ENCODE assay signal across 9 mouse cellular contexts in the genomic region with DNA sequence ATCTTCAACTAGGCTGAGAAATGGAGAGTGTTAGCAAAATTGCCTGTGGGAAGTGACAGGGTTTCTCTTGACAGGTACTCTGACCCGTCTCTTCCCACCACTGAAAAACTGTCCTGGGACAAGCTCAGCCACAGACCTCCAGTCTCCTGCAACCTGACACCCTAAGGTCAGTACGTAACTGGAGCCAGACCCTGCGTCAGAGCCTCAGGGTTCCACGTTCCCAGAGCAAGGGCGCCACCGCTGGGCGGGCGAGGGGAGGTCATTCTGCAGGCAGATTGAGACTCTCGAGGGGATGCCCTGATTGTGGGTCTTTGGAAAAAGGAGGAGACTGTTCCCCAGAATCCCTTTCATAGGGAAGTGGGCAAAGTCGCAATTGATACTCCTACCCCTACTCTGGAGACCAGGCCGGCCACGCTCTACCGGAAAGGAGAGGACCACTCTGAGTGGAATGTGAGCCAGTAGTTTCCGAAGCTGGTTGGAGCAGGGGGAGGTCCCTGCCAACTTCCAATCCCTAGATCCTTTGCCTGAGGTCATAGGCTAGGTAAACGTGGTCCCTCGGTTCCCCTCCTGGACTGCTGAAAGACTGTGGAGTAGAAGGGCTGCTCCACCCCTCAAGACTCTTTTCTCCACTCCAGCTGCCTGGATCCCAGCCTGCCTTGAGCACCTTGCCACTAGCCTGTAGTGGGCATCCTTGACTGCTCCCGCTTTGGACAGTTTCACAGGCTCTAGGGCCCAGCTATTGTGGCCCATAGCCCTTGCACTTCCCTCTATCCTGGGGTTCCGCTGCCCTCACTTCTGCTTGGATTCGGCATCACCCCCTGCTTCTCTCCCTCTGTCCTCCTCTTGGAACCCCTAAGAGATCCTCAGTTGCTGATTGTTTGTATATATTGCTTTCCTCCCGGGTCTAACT.
DNase-seq lines count a peak whose midpoint lies in the region; ATAC-seq and TF ChIP-seq lines count a peak whose summit lies in the region.
"Had no signal": no experiment of that assay in that cellular context is flagged by ENCODE, and none has a peak within 500 bp of the region (broad histone marks: within the 10 kb centered on the region; RNA-seq: fewer than 3 reads in every experiment).

No protein-coding gene starts in this region.

- H3K27ac ChIP-seq in forebrain, embryonic 11.5 days (ENCODE audit: low read depth, low read length), result no peak overlapping the region
- no peak overlapping the region for H3K27ac ChIP-seq in forebrain, embryonic 15.5 days (replicated peaks)
- H3K27ac ChIP-seq in ES-Bruce4 (ENCODE audit: insufficient read depth, low read length), result no peak overlapping the region
- no peak overlapping the region for H3K27ac ChIP-seq in embryonic facial prominence, embryonic 11.5 days (replicated peaks; ENCODE audit: low read depth, low read length)
- H3K27ac ChIP-seq in heart, embryonic 15.5 days, result no peak overlapping the region
- peak overlapping the region; percentile 50; the same call in 1 of the 2 replicates for H3K27ac ChIP-seq in limb, embryonic 10.5 days
- no peak overlapping the region for H3K27ac ChIP-seq in neural tube, embryonic 11.5 days (ENCODE audit: low read depth, low read length)

- H3K9ac ChIP-seq in forebrain, embryonic 11.5 days (ENCODE audit: low read length), result no peak overlapping the region
- H3K9ac ChIP-seq in forebrain, embryonic 15.5 days (replicated peaks), result no peak overlapping the region
- no peak overlapping the region for H3K9ac ChIP-seq in ES-Bruce4 (ENCODE audit: low read depth, poor library complexity, severe bottlenecking)
- H3K9ac ChIP-seq in embryonic facial prominence, embryonic 11.5 days (replicated peaks; ENCODE audit: low read length), result no peak overlapping the region
- no peak overlapping the region for H3K9ac ChIP-seq in heart, embryonic 15.5 days
- H3K9ac ChIP-seq in neural tube, embryonic 11.5 days (ENCODE audit: low read length), result peak overlapping the region; percentile 18; the same call in 1 of the 2 replicates

- no peaks in the 10 kb centered on the region for H3K9me3 ChIP-seq in forebrain, embryonic 11.5 days (ENCODE audit: control insufficient read depth, low read length)
- H3K9me3 ChIP-seq in forebrain, embryonic 15.5 days, result no peaks in the 10 kb centered on the region
- H3K9me3 ChIP-seq in ES-Bruce4 (replicated peaks; ENCODE audit: control insufficient read depth, insufficient read depth, low read length, poor library complexity, severe bottlenecking), result no peaks in the 10 kb centered on the region
- H3K9me3 ChIP-seq in embryonic facial prominence, embryonic 11.5 days (replicated peaks; ENCODE audit: control insufficient read depth, low read length), result no peaks in the 10 kb centered on the region
- H3K9me3 ChIP-seq in heart, embryonic 15.5 days (replicated peaks), result no peaks in the 10 kb centered on the region
- no peaks in the 10 kb centered on the region for H3K9me3 ChIP-seq in limb, embryonic 10.5 days (replicated peaks)
- H3K9me3 ChIP-seq in neural tube, embryonic 11.5 days (ENCODE audit: control insufficient read depth, low read length), result no peaks in the 10 kb centered on the region

- no peak for TF ChIP-seq POLR2A in ES-Bruce4 (IDR thresholded peaks at IDR 0.05; ENCODE audit: insufficient read depth, low read length)

- no peaks in the 10 kb centered on the region for H3K4me1 ChIP-seq in forebrain, embryonic 11.5 days (replicated peaks; ENCODE audit: control insufficient read depth, insufficient read depth, low read length)
- H3K4me1 ChIP-seq in forebrain, embryonic 15.5 days, result no peaks in the 10 kb centered on the region
- H3K4me1 ChIP-seq in ES-Bruce4 (ENCODE audit: control insufficient read depth, insufficient read depth, low read length), result no peaks in the 10 kb centered on the region
- H3K4me1 ChIP-seq in embryonic facial prominence, embryonic 11.5 days (ENCODE audit: control insufficient read depth, insufficient read depth, low read length), result no peaks in the 10 kb centered on the region
- H3K4me1 ChIP-seq in heart, embryonic 15.5 days (replicated peaks), result no peaks in the 10 kb centered on the region
- peaks cover 11% of the 10 kb centered on the region for H3K4me1 ChIP-seq in limb, embryonic 10.5 days
- peaks cover 3% of the 10 kb centered on the region; the same call in 1 of the 2 replicates for H3K4me1 ChIP-seq in neural tube, embryonic 11.5 days (ENCODE audit: control insufficient read depth, insufficient read depth, low read length)

- no peaks in the 10 kb centered on the region for H3K36me3 ChIP-seq in forebrain, embryonic 11.5 days (ENCODE audit: control insufficient read depth, insufficient read depth, low read length)
- no peaks in the 10 kb centered on the region for H3K36me3 ChIP-seq in forebrain, embryonic 15.5 days
- H3K36me3 ChIP-seq in ES-Bruce4 (ENCODE audit: control insufficient read depth, insufficient read depth, low read length, poor library complexity, severe bottlenecking), result no peaks in the 10 kb centered on the region
- no peaks in the 10 kb centered on the region for H3K36me3 ChIP-seq in embryonic facial prominence, embryonic 11.5 days (replicated peaks; ENCODE audit: control insufficient read depth, insufficient read depth, low read depth, low read length)
- no peaks in the 10 kb centered on the region for H3K36me3 ChIP-seq in heart, embryonic 15.5 days
- H3K36me3 ChIP-seq in limb, embryonic 10.5 days, result no peaks in the 10 kb centered on the region
- H3K36me3 ChIP-seq in neural tube, embryonic 11.5 days (ENCODE audit: control insufficient read depth, insufficient read depth, low read length), result no peaks in the 10 kb centered on the region
- H3K36me3 ChIP-seq: G1E had no signal

- H3K4me2 ChIP-seq in forebrain, embryonic 11.5 days (ENCODE audit: low read depth, low read length, severe bottlenecking), result 0 out of 2 replicates have a peak overlapping the region, but pooled peaks have one; percentile 18
- H3K4me2 ChIP-seq in forebrain, embryonic 15.5 days (replicated peaks), result no peak overlapping the region
- H3K4me2 ChIP-seq in embryonic facial prominence, embryonic 11.5 days (ENCODE audit: low read depth, low read length), result no peak overlapping the region; the same call in 1 of the 2 replicates
- H3K4me2 ChIP-seq in heart, embryonic 15.5 days, result peak overlapping the region; percentile 44
- 0 out of 2 replicates have a peak overlapping the region, but pooled peaks have one; percentile 14 for H3K4me2 ChIP-seq in neural tube, embryonic 11.5 days (ENCODE audit: low read depth)

- WGBS in forebrain, embryonic 11.5 days, result 18% methylated on average over 20 of the region's 20 CpGs
- WGBS in forebrain, embryonic 15.5 days, result 16% methylated on average over 20 of the region's 20 CpGs
- WGBS in embryonic facial prominence, embryonic 11.5 days, result 14% methylated on average over 20 of the region's 20 CpGs
- 14% methylated on average over 20 of the region's 20 CpGs for WGBS in heart, embryonic 15.5 days
- 16% methylated on average over 20 of the region's 20 CpGs for WGBS in limb, embryonic 10.5 days
- WGBS in neural tube, embryonic 11.5 days, result 20% methylated on average over 20 of the region's 20 CpGs

- no peak for TF ChIP-seq EP300 in ES-Bruce4 (IDR thresholded peaks at IDR 0.05; ENCODE audit: insufficient read depth, low read depth, low read length)

- DNase-seq in forebrain, embryonic 11.5 days (ENCODE audit: low spot score), result peak; percentile 84
- peak; percentile 89 for DNase-seq in embryonic facial prominence, embryonic 11.5 days (ENCODE audit: low spot score)
- peak; percentile 89 for DNase-seq in limb, embryonic 10.5 days (ENCODE audit: low spot score)
- peak; percentile 77 for DNase-seq in neural tube, embryonic 11.5 days (ENCODE audit: low spot score)
- DNase-seq in layer of hippocampus, adult 9-11 months, result no peak

- H3K27me3 ChIP-seq in forebrain, embryonic 11.5 days (ENCODE audit: control insufficient read depth, insufficient read depth, low read length), result no peaks in the 10 kb centered on the region
- no peaks in the 10 kb centered on the region for H3K27me3 ChIP-seq in forebrain, embryonic 15.5 days
- no peaks in the 10 kb centered on the region for H3K27me3 ChIP-seq in ES-Bruce4 (ENCODE audit: control insufficient read depth, insufficient read depth, low read length, poor library complexity, severe bottlenecking)
- no peaks in the 10 kb centered on the region for H3K27me3 ChIP-seq in embryonic facial prominence, embryonic 11.5 days (ENCODE audit: control insufficient read depth, insufficient read depth, low read length)
- peaks cover 12% of the 10 kb centered on the region; the same call in 1 of the 2 replicates for H3K27me3 ChIP-seq in heart, embryonic 15.5 days
- H3K27me3 ChIP-seq in limb, embryonic 10.5 days (ENCODE audit: low read depth, poor library complexity, severe bottlenecking), result peaks cover 14% of the 10 kb centered on the region
- no peaks in the 10 kb centered on the region for H3K27me3 ChIP-seq in neural tube, embryonic 11.5 days (ENCODE audit: control insufficient read depth, insufficient read depth, low read length)

- peak; percentile 77 for TF ChIP-seq CTCF in ES-Bruce4 (IDR thresholded peaks at IDR 0.05; ENCODE audit: low read depth, low read length)

- peak; percentile 64; the same call in 1 of the 2 replicates for ATAC-seq in forebrain, embryonic 11.5 days (replicated peaks; ENCODE audit: low FRiP score)
- no peak for ATAC-seq in forebrain, embryonic 15.5 days (replicated peaks)
- ATAC-seq in embryonic facial prominence, embryonic 11.5 days (replicated peaks; ENCODE audit: insufficient number of reproducible peaks, low FRiP score, low TSS enrichment, low read depth), result peak; percentile 90
- 0 out of 2 replicates have a peak, but pooled peaks have one; percentile 60 for ATAC-seq in heart, embryonic 15.5 days (replicated peaks; ENCODE audit: insufficient number of reproducible peaks, insufficient read depth, low FRiP score, low read depth)
- ATAC-seq in neural tube, embryonic 11.5 days (ENCODE audit: insufficient read depth, low FRiP score, low TSS enrichment), result no peak

- no peak overlapping the region for H3K4me3 ChIP-seq in forebrain, embryonic 11.5 days (ENCODE audit: low read depth, low read length)
- no peak overlapping the region for H3K4me3 ChIP-seq in forebrain, embryonic 15.5 days
- H3K4me3 ChIP-seq in ES-Bruce4 (ENCODE audit: low read depth, low read length), result peak overlapping the region; percentile 28
- no peak overlapping the region for H3K4me3 ChIP-seq in embryonic facial prominence, embryonic 11.5 days (ENCODE audit: low read depth, low read length)
- peak overlapping the region; percentile 10; the same call in 1 of the 2 replicates for H3K4me3 ChIP-seq in heart, embryonic 15.5 days
- peak overlapping the region; percentile 40 for H3K4me3 ChIP-seq in limb, embryonic 10.5 days
- H3K4me3 ChIP-seq in neural tube, embryonic 11.5 days (ENCODE audit: low read depth, low read length), result no peak overlapping the region

Comparison
In these comparisons a context has a peak if more than half of its experiments do, and no peak if none do; other contexts are left out.
1. ATAC-seq: peak in forebrain, embryonic 11.5 days (single experiment), embryonic facial prominence, embryonic 11.5 days (single experiment) and heart, embryonic 15.5 days (single experiment); none in forebrain, embryonic 15.5 days (single experiment) and neural tube, embryonic 11.5 days (single experiment).
2. H3K4me2 ChIP-seq: peak in forebrain, embryonic 11.5 days (single experiment), heart, embryonic 15.5 days (single experiment) and neural tube, embryonic 11.5 days (single experiment); none in forebrain, embryonic 15.5 days (single experiment) and embryonic facial prominence, embryonic 11.5 days (single experiment).
3. H3K4me3 ChIP-seq: peak in ES-Bruce4 (single experiment), heart, embryonic 15.5 days (single experiment) and limb, embryonic 10.5 days (single experiment); none in forebrain, embryonic 11.5 days (single experiment), forebrain, embryonic 15.5 days (single experiment), embryonic facial prominence, embryonic 11.5 days (single experiment) and neural tube, embryonic 11.5 days (single experiment).